Comparison of ENCODE assay signal across 14 mouse cellular contexts in genomic region chr10:99986745-99987144, GRCm38 (mm10). TPM values are rescaled to one million over a fixed set of nuclear protein-coding genes. Genes with fewer than 3 reads are reported as not detected.
DNase-seq lines count a peak whose midpoint lies in the region; ATAC-seq and TF ChIP-seq lines count a peak whose summit lies in the region.
"Had no signal": no experiment of that assay in that cellular context is flagged by ENCODE, and none has a peak within 500 bp of the region (broad histone marks: within the 10 kb centered on the region; RNA-seq: fewer than 3 reads in every experiment).

No protein-coding gene starts in this region.

- H3K27ac ChIP-seq in kidney, embryonic 16.5 days (ENCODE audit: low read length), result no peak overlapping the region
- H3K27ac ChIP-seq in spleen, adult 2 months (ENCODE audit: insufficient read depth, low read length), result no peak overlapping the region
- H3K27ac ChIP-seq: forebrain, embryonic 10.5 days had no signal

- no peak overlapping the region for H3K9ac ChIP-seq in kidney, embryonic 16.5 days (replicated peaks; ENCODE audit: low read length)

- intact Hi-C loops in gastrocnemius, postnatal 36 days (cut with DNase I), result no loop called here

- no peaks in the 10 kb centered on the region for H3K36me3 ChIP-seq in kidney, embryonic 16.5 days (ENCODE audit: insufficient read depth, low read length)
- no peaks in the 10 kb centered on the region for H3K36me3 ChIP-seq in spleen, adult 2 months (ENCODE audit: control insufficient read depth, insufficient read depth, low read length)
- H3K36me3 ChIP-seq: forebrain, embryonic 10.5 days had no signal

- H3K9me3 ChIP-seq in kidney, embryonic 16.5 days (ENCODE audit: low read length), result no peaks in the 10 kb centered on the region
- H3K9me3 ChIP-seq: forebrain, embryonic 10.5 days; megakaryocyte, embryonic 14.5 days had no signal

- DNase-seq in kidney, postnatal 36 days, result no peak
- DNase-seq in spleen, adult 2 months (ENCODE audit: low read depth in 1 of 2, low spot score in 2 of 2), result no peak
- no peak for DNase-seq in spleen, postnatal 4 days (ENCODE audit: low spot score in 2 of 2)
- no peak for DNase-seq in gastrocnemius, postnatal 36 days
- DNase-seq in frontal cortex, postnatal 25 days (ENCODE audit: low spot score in 2 of 2), result no peak
- DNase-seq: adrenal gland, postnatal 36 days; cerebellum, adult 11-12 months; heart, postnatal 14 days; thymus, adult 2 months had no signal

- TF ChIP-seq POLR2A in spleen, adult 2 months (IDR thresholded peaks at IDR 0.05; ENCODE audit: low read depth, low read length), result no peak

- peak overlapping the region; percentile 40 for H3K4me2 ChIP-seq in kidney, embryonic 16.5 days (replicated peaks; ENCODE audit: low read depth, low read length)

- H3K4me1 ChIP-seq in kidney, embryonic 16.5 days (ENCODE audit: insufficient read depth, low read length), result peaks cover 5% of the 10 kb centered on the region; the same call in 1 of the 2 replicates
- H3K4me1 ChIP-seq in spleen, adult 2 months (ENCODE audit: control insufficient read depth, insufficient read depth, insufficient read length), result no peaks in the 10 kb centered on the region
- H3K4me1 ChIP-seq: forebrain, embryonic 10.5 days had no signal

- ATAC-seq in kidney, embryonic 16.5 days (ENCODE audit: low FRiP score, low TSS enrichment), result no peak
- peak; percentile 58 to 70; a peak in 3 of 4 replicates for ATAC-seq in hematopoietic stem cell, adult 5-6 weeks (replicated peaks in 1 of 2; ENCODE audit: insufficient read depth in 1 of 2, low FRiP score in 2 of 2, low TSS enrichment in 1 of 2, low read depth in 1 of 2, poor library complexity in 2 of 2, severe bottlenecking in 2 of 2)
- ATAC-seq: inflammation-experienced regulatory T-cells, adult 6 months had no signal

- 32% methylated on average over 8 of the region's 8 CpGs for WGBS in kidney, embryonic 16.5 days
- WGBS in spleen, adult 2 months, result 21% methylated on average over 8 of the region's 8 CpGs

- TF ChIP-seq CTCF in spleen, adult 2 months (IDR thresholded peaks at IDR 0.05; ENCODE audit: extremely low read depth, insufficient read depth, insufficient read length, insufficient replicate concordance), result no peak

- H3K4me3 ChIP-seq in kidney, embryonic 16.5 days (ENCODE audit: low read length), result peak overlapping the region; percentile 16; the same call in 1 of the 2 replicates
- H3K4me3 ChIP-seq in spleen, adult 2 months (ENCODE audit: extremely low read depth, insufficient read depth, insufficient read length), result peak overlapping the region; percentile 39; the same call in 1 of the 2 replicates
- H3K4me3 ChIP-seq: forebrain, embryonic 10.5 days; megakaryocyte, embryonic 14.5 days had no signal

- no peaks in the 10 kb centered on the region for H3K27me3 ChIP-seq in kidney, embryonic 16.5 days (ENCODE audit: insufficient read depth, low read length)
- H3K27me3 ChIP-seq in spleen, adult 2 months (ENCODE audit: control insufficient read depth, insufficient read depth, low read length), result no peaks in the 10 kb centered on the region
- H3K27me3 ChIP-seq: megakaryocyte, embryonic 14.5 days had no signal

RNA-seq across cellular contexts. Expression of gene Kitl, which starts 28.7 kb away (rescaled TPM):
- 19.3 and 22.8 TPM in 2 replicates for polyA plus RNA-seq in kidney, embryonic 16.5 days (2015; fragmentation: Nextera tagmentation; extraction: Ambion mirVana)
- polyA plus RNA-seq in spleen, adult 2 months (2012; rRNA removed), result 7.8 and 14.3 TPM in 2 replicates
- total RNA-seq in hematopoietic stem cell, adult 5-6 weeks (2017), result 0.30 TPM in 1 of 2 replicates, not detected in the other
- total RNA-seq in gastrocnemius, postnatal 36 days (2021), result 10 to 100 TPM; 21.1 to 23.7 TPM

Comparison
In these comparisons a context has a peak if more than half of its experiments do, and no peak if none do; other contexts are left out.
1. RNA of gene Kitl, which starts 28.7 kb away (total RNA-seq): 21.1 to 23.7 TPM in gastrocnemius, postnatal 36 days; 0.30 TPM in hematopoietic stem cell, adult 5-6 weeks; every median in the first group is over 10 times any median in the second.